Mouse (Mus musculus) hindbrain, embryonic 16.5 days (tissue): Measurements from ENCODE around the gene Kat14. TPM values are rescaled to one million over a fixed set of nuclear protein-coding genes. Genes with fewer than 3 reads are reported as not detected.

Experiments used
- polyA plus RNA-seq: library from polyadenylated mRNA; unstranded; fragments of >200 nt; fragmentation: Nextera tagmentation; extraction: Ambion mirVana; gene quantifications from 2 replicates; pipeline ENCODE4 v1.2.1, GENCODE M21; 2015

The Kat14 gene
- polyA plus RNA-seq, 1 experiment from 2014 or later: 23.2 TPM

Other genes starting within 250 kb of the Kat14 start
- 12.4 and 14.9 TPM in 2 replicates for gene Mgme1, start 98.3 kb upstream of the Kat14 start, polyA plus RNA-seq
- 68.0 and 72.8 TPM in 2 replicates for gene Snx5, start 98.1 kb upstream of the Kat14 start, polyA plus RNA-seq
- 0.10 TPM in 1 of 2 replicates, not detected in the other for gene Ovol2, start 36.8 kb upstream of the Kat14 start, polyA plus RNA-seq
- 1.3 and 2.2 TPM in 2 replicates for gene Pet117, start within 50 bp of the Kat14 start, polyA plus RNA-seq
- 18.2 and 20.1 TPM in 2 replicates for gene Dzank1, start 158.4 kb downstream of the Kat14 start, polyA plus RNA-seq
- 21.5 and 23.9 TPM in 2 replicates for gene Polr3f, start 158.7 kb downstream of the Kat14 start, polyA plus RNA-seq
- 53.8 and 54.5 TPM in 2 replicates for gene Rbbp9, start 181.9 kb downstream of the Kat14 start, polyA plus RNA-seq
- gene Sec23b, start 187.2 kb downstream of the Kat14 start, polyA plus RNA-seq: 67.1 and 70.9 TPM in 2 replicates
- gene Smim26, start 225.1 kb downstream of the Kat14 start, polyA plus RNA-seq: 59.8 and 63.3 TPM in 2 replicates
- gene Dtd1, start 230.9 kb downstream of the Kat14 start, polyA plus RNA-seq: 137 and 144 TPM in 2 replicates